Mouse (Mus musculus): Measurements from ENCODE around the gene Ndst4.

DNA sequence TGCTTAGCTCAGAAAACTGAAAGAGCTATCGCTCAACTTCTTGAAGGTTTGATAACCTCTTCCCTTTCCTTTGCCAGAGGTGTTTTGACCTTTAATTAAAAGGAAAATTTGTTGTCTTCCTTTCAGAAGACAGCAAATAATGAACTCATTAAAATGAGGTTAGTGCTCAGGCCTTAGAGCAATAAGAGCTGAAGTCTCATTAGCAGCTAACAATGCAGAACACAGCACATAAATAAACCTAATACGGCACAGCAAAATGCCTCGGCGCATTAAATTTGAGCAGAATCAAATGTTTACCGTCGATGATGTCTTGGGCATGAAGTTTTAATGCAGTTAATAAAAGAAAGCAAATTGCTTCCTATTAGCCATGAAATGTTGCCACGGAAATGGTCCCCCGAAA, 129.5 kb downstream of the Ndst4 start:
- TF ChIP-seq GATA1 (IDR thresholded peaks at IDR 0.05; ENCODE audit: borderline replicate concordance, low read length) (no peak), FLI1 (IDR thresholded peaks at IDR 0.05; ENCODE audit: low read length) (no peak)
